In genomic region chr4:66875751-66876150, GRCm38 (mm10) we compare ENCODE assay signal across 18 mouse cellular contexts.
"Had no signal": no experiment of that assay in that cellular context is flagged by ENCODE, and none has a peak within 500 bp of the region (broad histone marks: within the 10 kb centered on the region; RNA-seq: fewer than 3 reads in every experiment).

No protein-coding gene starts in this region.

- H3K27ac ChIP-seq: liver, embryonic 14.5 days; midbrain, embryonic 10.5 days; midbrain, embryonic 13.5 days; midbrain, embryonic 15.5 days; neural tube, embryonic 13.5 days; neural tube, embryonic 15.5 days had no signal

- H3K4me2 ChIP-seq: midbrain, embryonic 13.5 days; midbrain, embryonic 15.5 days; neural tube, embryonic 13.5 days; neural tube, embryonic 15.5 days had no signal

- H3K4me1 ChIP-seq: midbrain, embryonic 10.5 days; midbrain, embryonic 13.5 days; midbrain, embryonic 15.5 days; neural tube, embryonic 13.5 days; neural tube, embryonic 15.5 days had no signal

- ATAC-seq: lung, postnatal 0 days; midbrain, embryonic 13.5 days; midbrain, embryonic 15.5 days had no signal

- H3K4me3 ChIP-seq: midbrain, embryonic 10.5 days; midbrain, embryonic 13.5 days; midbrain, embryonic 15.5 days; myocyte; neural tube, embryonic 13.5 days; neural tube, embryonic 15.5 days had no signal

- H3K36me3 ChIP-seq: midbrain, embryonic 10.5 days; midbrain, embryonic 13.5 days; midbrain, embryonic 15.5 days; neural tube, embryonic 13.5 days; neural tube, embryonic 15.5 days had no signal

- H3K9ac ChIP-seq: liver, embryonic 14.5 days; midbrain, embryonic 13.5 days; midbrain, embryonic 15.5 days; neural tube, embryonic 13.5 days; neural tube, embryonic 15.5 days had no signal

- H3K9me3 ChIP-seq: midbrain, embryonic 10.5 days; midbrain, embryonic 13.5 days; midbrain, embryonic 15.5 days; neural tube, embryonic 13.5 days; neural tube, embryonic 15.5 days had no signal

- DNase-seq: lung, adult 18-20 months; lung, postnatal 4 days; retina, postnatal 1 day; right cerebral cortex, adult 18-20 months; right cerebral cortex, postnatal 25 days; right cerebral cortex, postnatal 4 days; spleen, adult 18-20 months; thymus, adult 18-20 months; thymus, postnatal 14 days; thymus, postnatal 36 days had no signal

- H3K27me3 ChIP-seq: midbrain, embryonic 13.5 days; midbrain, embryonic 15.5 days; neural tube, embryonic 13.5 days; neural tube, embryonic 15.5 days had no signal
